Mouse (Mus musculus) intestine, embryonic 15.5 days (tissue): ENCODE measurements at regions not wholly inside any gene's neighbourhood (a gene's known extent, or its start where the extent isn't known, plus 50 kb on each side); places are given as distances from the start of the nearest gene placed in this dataset.

Experiments
- ATAC-seq: fragments of 200-750 bp; cut with Nextera tagmentation; 2 replicates; pipeline ENCODE4 v1.8.0; 2017; ENCODE audit warnings: moderate TSS enrichment, moderate library complexity
- H3K27ac ChIP-seq: fragments of 300-500 bp; sonication (generic); 2 replicates; pipeline ENCODE4 v1.5.1; 2015; ENCODE audit warnings: mild to moderate bottlenecking, inconsistent platforms
- H3K27me3 ChIP-seq: fragments of 300-500 bp; sonication (generic); replicated peaks from 2 replicates; pipeline ENCODE4 v1.6.1; 2015; ENCODE audit warnings: inconsistent platforms
- H3K36me3 ChIP-seq: fragments of 300-500 bp; sonication (generic); 2 replicates; pipeline ENCODE4 v1.6.1; 2015; ENCODE audit warnings: inconsistent platforms
- H3K4me1 ChIP-seq: fragments of 300-500 bp; sonication (generic); replicated peaks from 2 replicates; pipeline ENCODE4 v1.6.1; 2015; ENCODE audit warnings: inconsistent platforms
- H3K4me2 ChIP-seq: fragments of 300-500 bp; sonication (generic); replicated peaks from 2 replicates; pipeline ENCODE4 v1.6.1; 2015; ENCODE audit warnings: mild to moderate bottlenecking, inconsistent platforms
- H3K4me3 ChIP-seq: fragments of 300-500 bp; sonication (generic); replicated peaks from 2 replicates; pipeline ENCODE4 v1.5.1; 2015; ENCODE audit warnings: inconsistent platforms
- H3K9ac ChIP-seq: fragments of 300-500 bp; sonication (generic); 2 replicates; pipeline ENCODE4 v1.6.1; 2015; ENCODE audit warnings: inconsistent platforms
- H3K9me3 ChIP-seq: fragments of 300-500 bp; sonication (generic); 2 replicates; pipeline ENCODE4 v1.6.1; 2016; ENCODE audit warnings: inconsistent platforms
- WGBS: fragments of 180-500 bp; shearing (Covaris S2); methylation state at CpG from one replicate; pipeline ENCODE4 v1.1.7; 2015; 5-methylcytosine and 5-hydroxymethylcytosine counted together

GRCm38 (mm10) chr3:147254454-147254853 lies 402.3 kb downstream of the Ttll7 start:
- Histone ChIP-seq H3K4me1 (0 out of 2 replicates have a peak, but pooled peaks cover 2% of the 10 kb centered on the region), H3K9ac (no peak overlapping the region), H3K27ac (no peak overlapping the region), H3K4me2 (no peak overlapping the region), H3K27me3 (no peaks in the 10 kb centered on the region), H3K4me3 (no peak overlapping the region), H3K36me3 (no peaks in the 10 kb centered on the region), H3K9me3 (no peaks in the 10 kb centered on the region)
- 54% methylated on average over 5 of the region's 5 CpGs for WGBS
- ATAC-seq: no peak

- H3K9ac ChIP-seq: no peak overlapping the region
- no peak overlapping the region for H3K4me2 ChIP-seq
- no peak for ATAC-seq
- no peaks in the 10 kb centered on the region for H3K27me3 ChIP-seq
- H3K9me3 ChIP-seq: no peaks in the 10 kb centered on the region
- H3K4me3 ChIP-seq: no peak overlapping the region
- no peaks in the 10 kb centered on the region for H3K36me3 ChIP-seq
- no peaks in the 10 kb centered on the region for H3K4me1 ChIP-seq
- no peak overlapping the region for H3K27ac ChIP-seq
- WGBS: 81% methylated on average over 10 of the region's 10 CpGs
Measured at GRCm38 (mm10) chr3:147260958-147261595, 408.9 kb downstream of the Ttll7 start.

GRCm38 (mm10) chr3:147266556-147266955 lies 414.4 kb downstream of the Ttll7 start:
- H3K4me2 ChIP-seq: no peak overlapping the region
- WGBS: 45% methylated on average over 5 of the region's 5 CpGs
- H3K36me3 ChIP-seq: no peaks in the 10 kb centered on the region
- ATAC-seq: no peak
- H3K9me3 ChIP-seq: no peaks in the 10 kb centered on the region
- no peak overlapping the region for H3K4me3 ChIP-seq
- no peaks in the 10 kb centered on the region for H3K27me3 ChIP-seq
- no peak overlapping the region for H3K9ac ChIP-seq
- no peaks in the 10 kb centered on the region for H3K4me1 ChIP-seq
- H3K27ac ChIP-seq: no peak overlapping the region

DNA sequence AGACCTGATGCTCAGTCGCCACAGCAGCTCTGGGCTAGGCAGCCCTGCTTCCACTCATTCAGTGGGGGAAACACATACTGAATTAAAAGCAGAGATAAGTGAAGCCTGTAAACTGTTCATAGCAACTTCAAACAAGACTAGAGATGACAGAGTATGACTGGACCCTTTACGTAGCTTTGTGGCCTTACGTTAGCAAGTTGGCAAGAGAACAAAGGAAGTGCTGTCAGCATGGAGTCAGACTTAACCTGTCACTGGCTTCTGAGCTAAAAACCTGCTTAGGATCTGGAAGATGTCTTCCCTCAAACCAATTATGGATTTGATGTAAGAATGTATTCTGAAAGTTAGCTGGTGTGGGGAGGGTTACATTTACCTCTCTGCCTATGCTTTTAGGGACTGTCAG lies 421.3 kb downstream of the Ttll7 start:
- H3K4me2 ChIP-seq: no peak overlapping the region
- no peak for ATAC-seq
- no peak overlapping the region for H3K4me3 ChIP-seq
- WGBS: 50% methylated on average over 3 of the region's 3 CpGs
- H3K4me1 ChIP-seq: no peaks in the 10 kb centered on the region
- no peaks in the 10 kb centered on the region for H3K27me3 ChIP-seq
- H3K36me3 ChIP-seq: no peaks in the 10 kb centered on the region
- no peaks in the 10 kb centered on the region for H3K9me3 ChIP-seq
- H3K27ac ChIP-seq: no peak overlapping the region
- no peak overlapping the region for H3K9ac ChIP-seq

DNA sequence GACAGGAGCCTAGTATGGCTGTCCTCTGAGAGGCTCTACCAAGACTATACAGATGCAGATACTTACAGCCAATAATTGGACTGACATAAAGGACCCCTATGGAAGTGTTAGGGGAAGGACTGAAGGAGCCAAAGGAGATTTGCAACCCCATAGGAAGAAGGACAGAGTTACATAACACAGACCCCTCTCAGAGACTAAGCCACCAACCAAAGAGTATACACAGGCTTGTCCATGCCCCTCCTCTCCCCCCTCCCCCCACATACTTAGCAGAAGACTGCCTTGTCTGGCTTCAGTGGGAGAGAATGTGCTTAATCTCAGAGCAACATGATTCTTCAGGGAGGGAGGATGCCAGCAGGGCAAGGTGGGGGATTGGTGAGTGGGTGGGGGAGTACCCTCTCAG lies 426.4 kb downstream of the Ttll7 start:
- Histone ChIP-seq H3K27ac (no peak overlapping the region), H3K4me2 (no peak overlapping the region), H3K9me3 (no peaks in the 10 kb centered on the region), H3K4me1 (no peaks in the 10 kb centered on the region; the same call in 1 of the 2 replicates), H3K27me3 (no peaks in the 10 kb centered on the region), H3K4me3 (no peak overlapping the region), H3K36me3 (no peaks in the 10 kb centered on the region), H3K9ac (no peak overlapping the region)
- no peak for ATAC-seq

DNA sequence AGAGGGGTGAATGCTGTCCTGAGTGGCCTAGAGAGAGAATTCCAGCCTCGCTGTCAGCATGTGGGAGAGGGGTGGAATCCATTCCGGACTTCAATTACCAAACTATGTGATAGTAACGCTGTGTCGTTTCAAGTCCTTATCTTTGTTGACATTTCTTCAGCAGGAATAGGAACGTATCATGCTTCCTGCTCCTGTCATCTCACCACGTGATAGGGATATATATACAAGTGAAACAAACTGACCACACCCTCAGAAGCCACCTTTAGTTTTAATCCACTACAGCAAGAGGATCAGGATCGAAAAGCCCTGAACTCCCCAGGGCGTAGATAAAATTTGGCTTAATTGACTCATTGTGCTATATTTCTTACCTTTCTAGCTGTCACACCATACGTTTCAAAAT lies 431.6 kb downstream of the Ttll7 start:
- no peaks in the 10 kb centered on the region for H3K36me3 ChIP-seq
- no peak overlapping the region for H3K9ac ChIP-seq
- 52% methylated on average over 9 of the region's 9 CpGs for WGBS
- no peak overlapping the region for H3K27ac ChIP-seq
- H3K4me3 ChIP-seq: no peak overlapping the region
- H3K4me2 ChIP-seq: no peak overlapping the region
- H3K4me1 ChIP-seq: no peaks in the 10 kb centered on the region; the same call in 1 of the 2 replicates
- no peaks in the 10 kb centered on the region for H3K27me3 ChIP-seq
- peak; percentile 55; the same call in 1 of the 2 replicates for ATAC-seq
- H3K9me3 ChIP-seq: no peaks in the 10 kb centered on the region

DNA sequence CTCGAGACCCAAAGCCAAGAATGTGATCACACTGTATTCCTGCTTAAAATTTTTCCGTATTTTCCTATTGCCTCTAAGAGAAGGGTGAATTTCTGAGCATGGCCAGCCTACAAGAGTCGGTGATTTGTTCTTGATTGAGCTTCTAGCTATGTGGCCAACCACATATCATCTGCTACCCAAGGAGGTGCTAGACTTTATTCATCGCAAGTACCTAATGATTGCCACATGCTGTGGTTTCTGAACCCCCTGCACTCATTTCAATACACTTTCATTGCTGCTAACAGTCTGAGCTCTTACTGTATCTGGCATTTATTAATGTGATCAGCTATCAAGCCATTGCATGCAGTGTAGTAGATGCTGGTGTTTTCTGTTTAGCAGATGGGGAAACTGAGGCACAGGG lies 432.2 kb downstream of the Ttll7 start:
- H3K9ac ChIP-seq: no peak overlapping the region
- H3K9me3 ChIP-seq: no peaks in the 10 kb centered on the region
- no peaks in the 10 kb centered on the region; the same call in 1 of the 2 replicates for H3K4me1 ChIP-seq
- no peak overlapping the region for H3K4me2 ChIP-seq
- H3K36me3 ChIP-seq: no peaks in the 10 kb centered on the region
- 89% methylated on average over 4 of the region's 4 CpGs for WGBS
- no peak overlapping the region for H3K27ac ChIP-seq
- no peak for ATAC-seq
- H3K27me3 ChIP-seq: no peaks in the 10 kb centered on the region
- H3K4me3 ChIP-seq: no peak overlapping the region

DNA sequence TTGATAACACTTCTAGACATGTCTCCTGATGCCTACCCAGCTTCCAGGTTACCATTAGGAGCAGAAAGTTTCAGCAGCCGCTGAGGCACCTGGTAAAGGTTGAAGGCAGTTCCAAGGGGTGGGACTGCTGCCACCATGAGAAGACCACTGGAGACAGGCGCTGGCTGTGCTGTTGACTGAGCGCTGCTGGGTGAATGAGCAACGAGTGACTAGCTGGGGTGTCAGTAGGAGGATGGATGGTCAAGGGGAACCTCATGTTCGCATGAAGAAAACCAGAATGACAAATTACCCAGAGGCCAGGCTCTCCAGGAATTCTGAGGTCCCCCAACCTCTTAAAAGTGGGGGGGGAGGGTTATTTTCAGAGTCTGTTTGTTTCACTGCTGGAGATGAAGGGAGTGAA lies 433.3 kb downstream of the Ttll7 start:
- WGBS: 39% methylated on average over 5 of the region's 5 CpGs
- no peaks in the 10 kb centered on the region for H3K27me3 ChIP-seq
- H3K27ac ChIP-seq: no peak overlapping the region
- no peak overlapping the region for H3K4me2 ChIP-seq
- H3K4me1 ChIP-seq: no peaks in the 10 kb centered on the region; the same call in 1 of the 2 replicates
- no peaks in the 10 kb centered on the region for H3K36me3 ChIP-seq
- H3K9ac ChIP-seq: no peak overlapping the region
- H3K9me3 ChIP-seq: no peaks in the 10 kb centered on the region
- ATAC-seq: no peak
- no peak overlapping the region for H3K4me3 ChIP-seq

GRCm38 (mm10) chr3:147287503-147287902 lies 435.3 kb downstream of the Ttll7 start:
- no peak overlapping the region for H3K9ac ChIP-seq
- no peaks in the 10 kb centered on the region for H3K9me3 ChIP-seq
- WGBS: 70% methylated on average over 8 of the region's 8 CpGs
- no peaks in the 10 kb centered on the region for H3K36me3 ChIP-seq
- ATAC-seq: no peak
- no peak overlapping the region for H3K4me2 ChIP-seq
- no peaks in the 10 kb centered on the region; the same call in 1 of the 2 replicates for H3K4me1 ChIP-seq
- no peaks in the 10 kb centered on the region for H3K27me3 ChIP-seq
- no peak overlapping the region for H3K4me3 ChIP-seq
- H3K27ac ChIP-seq: no peak overlapping the region

GRCm38 (mm10) chr3:147291696-147292327 lies 439.6 kb downstream of the Ttll7 start:
- WGBS: 88% methylated on average over 10 of the region's 10 CpGs
- no peak overlapping the region for H3K9ac ChIP-seq
- H3K36me3 ChIP-seq: no peaks in the 10 kb centered on the region
- no peak overlapping the region for H3K27ac ChIP-seq
- no peak for ATAC-seq
- no peaks in the 10 kb centered on the region for H3K9me3 ChIP-seq
- no peak overlapping the region for H3K4me3 ChIP-seq
- H3K27me3 ChIP-seq: no peaks in the 10 kb centered on the region
- no peak overlapping the region for H3K4me2 ChIP-seq
- H3K4me1 ChIP-seq: no peaks in the 10 kb centered on the region

DNA sequence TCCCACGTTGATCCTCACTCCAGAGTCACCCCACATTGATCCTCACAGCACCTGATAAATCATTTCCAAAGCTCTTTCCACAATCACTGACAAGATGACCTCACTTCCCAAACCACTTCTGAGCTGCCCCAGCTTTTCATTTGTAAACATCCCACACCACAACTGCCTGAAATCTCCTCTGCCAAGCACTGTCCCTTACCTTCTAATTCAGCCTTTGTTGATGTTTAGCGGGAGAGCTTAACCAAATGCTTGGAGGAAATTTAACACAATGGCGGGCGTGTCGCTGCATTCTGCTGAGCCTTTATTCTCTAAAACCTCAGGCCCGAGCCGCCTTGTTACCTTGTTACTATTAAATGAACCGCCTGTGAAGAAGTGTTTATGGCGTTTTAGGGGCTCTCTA lies 445.9 kb downstream of the Ttll7 start:
- no peaks in the 10 kb centered on the region for H3K36me3 ChIP-seq
- no peak overlapping the region for H3K4me3 ChIP-seq
- 16% methylated on average over 9 of the region's 9 CpGs for WGBS
- no peaks in the 10 kb centered on the region for H3K27me3 ChIP-seq
- no peaks in the 10 kb centered on the region for H3K4me1 ChIP-seq
- no peak overlapping the region for H3K9ac ChIP-seq
- ATAC-seq: no peak
- no peaks in the 10 kb centered on the region for H3K9me3 ChIP-seq
- H3K4me2 ChIP-seq: no peak overlapping the region
- no peak overlapping the region for H3K27ac ChIP-seq

DNA sequence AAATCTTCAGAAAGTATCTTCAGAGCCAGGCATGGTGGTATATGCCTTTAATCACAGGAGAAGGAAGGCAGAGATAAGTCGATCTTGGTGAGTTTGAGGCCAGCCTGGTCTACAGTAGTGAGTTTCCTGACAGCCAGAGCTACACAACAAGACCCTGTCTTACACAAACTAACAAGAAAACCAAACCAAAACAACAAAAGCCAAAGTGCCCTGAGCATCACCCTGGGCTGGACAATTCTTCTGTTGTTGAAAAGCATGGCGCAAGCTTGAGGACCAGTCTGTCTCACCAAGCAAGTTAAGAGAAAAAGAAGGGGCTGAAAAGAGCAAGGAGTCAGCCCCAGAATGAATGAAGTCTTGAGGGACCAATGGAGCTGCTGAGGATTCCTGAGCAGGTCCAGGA lies 473.4 kb downstream of the Ttll7 start:
- 88% methylated on average over 2 of the region's 2 CpGs for WGBS
- Histone ChIP-seq H3K4me1 (no peaks in the 10 kb centered on the region), H3K27me3 (no peaks in the 10 kb centered on the region), H3K9ac (no peak overlapping the region), H3K36me3 (no peaks in the 10 kb centered on the region), H3K4me3 (no peak overlapping the region), H3K4me2 (no peak overlapping the region), H3K9me3 (no peaks in the 10 kb centered on the region), H3K27ac (no peak overlapping the region)
- ATAC-seq: no peak

DNA sequence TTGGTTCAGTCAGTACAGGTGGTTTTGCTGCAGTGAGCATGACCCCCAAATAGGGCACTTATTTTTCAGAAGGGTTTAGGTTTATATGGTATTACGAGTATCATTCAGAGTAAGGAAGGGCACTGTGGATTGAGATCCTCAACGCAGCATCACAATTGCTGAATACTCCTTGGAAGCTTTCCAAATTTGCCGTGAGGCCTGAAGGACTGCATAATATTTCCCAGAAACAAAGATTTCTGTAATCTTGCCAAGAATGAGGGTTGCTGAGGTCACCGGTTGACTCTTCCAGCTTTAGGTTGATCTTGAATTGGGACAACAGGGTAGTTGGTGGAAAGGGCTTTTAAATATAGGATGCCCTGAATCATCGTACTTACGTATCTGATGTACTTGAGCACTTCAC lies 482.1 kb downstream of the Ttll7 start:
- ATAC-seq: no peak
- WGBS: 67% methylated on average over 6 of the region's 6 CpGs
- no peak overlapping the region for H3K4me2 ChIP-seq
- no peak overlapping the region for H3K27ac ChIP-seq
- H3K4me1 ChIP-seq: no peaks in the 10 kb centered on the region
- H3K4me3 ChIP-seq: no peak overlapping the region
- no peak overlapping the region for H3K9ac ChIP-seq
- H3K36me3 ChIP-seq: no peaks in the 10 kb centered on the region
- H3K27me3 ChIP-seq: no peaks in the 10 kb centered on the region
- no peaks in the 10 kb centered on the region for H3K9me3 ChIP-seq
